Mouse (Mus musculus) right cerebral cortex, postnatal 10 days (tissue): Measurements from ENCODE around the gene Zfp423.

Source experiments
- DNase-seq, 2 experiments: peaks; one replicate each; pipeline ENCODE4 v3.0.0; 2021; ENCODE audit warnings: low spot score in 2 of 2

The Zfp423 gene

DNA sequence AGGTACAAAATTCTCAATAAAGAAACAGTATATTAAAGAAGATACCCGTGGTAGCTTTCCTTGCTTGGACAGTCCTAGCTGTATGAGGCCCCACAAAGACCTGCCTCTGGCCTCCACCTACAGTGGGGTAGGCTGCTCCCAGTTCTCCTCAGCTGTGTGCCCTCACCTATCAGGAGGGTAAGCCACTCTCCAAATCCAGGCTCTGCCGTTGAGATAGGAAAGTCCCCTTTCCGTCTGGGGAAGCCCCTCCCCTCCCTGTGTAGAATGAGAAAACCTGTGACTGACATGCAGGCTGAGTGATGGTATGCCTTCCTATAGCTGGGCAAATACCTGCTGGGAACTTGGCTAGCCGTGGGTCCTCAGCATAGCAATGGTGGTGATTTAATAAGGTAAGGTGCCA, 257.8 kb downstream of the Zfp423 start:
- no peak for DNase-seq

GRCm38 (mm10) chr8:87700321-87700720, 259.1 kb downstream of the Zfp423 start:
- DNase-seq = no peak

DNA sequence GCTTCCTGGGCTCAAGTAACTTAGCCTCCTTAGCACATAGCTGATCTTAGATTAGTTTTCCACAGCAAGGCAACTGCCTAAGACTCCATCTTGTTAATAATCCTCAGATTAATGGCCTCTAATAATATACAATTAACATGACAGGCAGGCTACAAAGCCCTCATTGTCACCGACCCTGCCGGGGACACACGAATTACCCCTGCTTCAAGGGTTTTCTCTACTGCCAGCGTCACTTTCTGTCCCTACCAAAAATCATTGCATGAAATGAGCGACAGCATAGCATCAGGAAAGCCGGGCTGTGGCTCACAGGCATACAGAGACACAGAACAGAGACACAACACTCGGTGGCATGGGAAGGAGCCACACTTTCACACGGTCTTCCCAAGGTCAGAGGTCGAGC, 262.3 kb downstream of the Zfp423 start:
- DNase-seq = no peak

DNA sequence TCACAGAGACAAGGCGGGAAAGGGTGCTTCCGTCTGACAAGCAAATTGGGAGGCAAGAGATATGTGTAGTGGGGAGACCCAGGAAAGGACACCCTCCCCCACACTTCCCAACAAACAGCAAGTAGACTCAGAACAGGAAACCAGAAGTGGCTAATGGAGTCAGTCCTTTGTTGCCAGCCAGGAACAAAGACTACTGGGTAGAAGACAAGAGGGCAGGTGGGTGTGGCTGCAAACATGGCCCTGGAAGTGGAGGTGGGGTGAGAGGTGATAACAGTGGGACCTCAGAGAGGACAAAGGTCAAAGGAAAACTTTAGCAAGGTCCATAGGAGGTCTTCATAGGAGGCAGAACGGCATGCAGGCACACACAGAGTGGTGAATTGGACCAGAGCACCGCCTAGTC, 265.7 kb downstream of the Zfp423 start:
- DNase-seq = no peak

GRCm38 (mm10) chr8:87690100-87691095, 269.0 kb downstream of the Zfp423 start:
- DNase-seq = no peak

DNA sequence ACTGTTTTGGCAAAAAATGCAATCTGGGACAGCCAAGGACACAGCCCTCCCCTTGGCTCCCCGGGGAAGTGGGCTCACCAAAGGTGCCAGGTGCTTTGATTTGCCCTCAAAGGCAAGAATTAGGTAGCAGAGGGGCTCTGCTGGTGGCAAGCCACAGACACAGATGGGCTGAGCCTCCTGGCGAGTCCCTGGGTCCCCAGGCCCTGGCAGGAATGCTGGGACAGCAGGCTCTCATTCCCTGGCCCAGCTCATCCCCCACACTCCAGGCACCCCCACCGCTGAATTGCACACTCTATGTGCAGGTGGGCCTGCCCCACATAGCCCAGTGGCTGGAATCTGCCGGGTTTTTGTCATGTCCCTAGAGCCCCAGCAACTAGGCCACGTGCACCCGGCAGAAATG, 270.2 kb downstream of the Zfp423 start:
- no peak for DNase-seq

DNA sequence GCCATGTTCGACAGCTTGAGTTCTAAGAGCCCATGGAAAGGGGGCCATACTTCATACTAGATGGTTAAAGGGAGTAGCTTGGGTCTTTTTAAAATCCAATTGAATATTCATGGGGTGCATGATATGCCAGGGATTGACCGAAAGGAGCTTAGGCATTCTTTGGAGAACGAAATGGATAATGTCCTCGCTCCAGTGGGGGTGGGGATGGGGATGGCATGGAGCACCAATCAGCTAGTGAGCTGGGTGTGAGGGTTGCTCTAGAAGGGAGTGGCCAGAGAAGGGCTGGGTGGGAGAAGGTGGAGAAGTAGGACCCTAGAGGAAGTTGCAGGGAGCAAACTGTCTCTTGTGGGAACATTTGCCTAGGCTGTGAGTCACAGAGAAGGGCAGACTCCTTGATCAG, 271.0 kb downstream of the Zfp423 start:
- DNase-seq = no peak

- DNase-seq = peak; percentile 52 to 67
These were observed 272.3 kb downstream of the Zfp423 start for GRCm38 (mm10) chr8:87686986-87687698.

DNA sequence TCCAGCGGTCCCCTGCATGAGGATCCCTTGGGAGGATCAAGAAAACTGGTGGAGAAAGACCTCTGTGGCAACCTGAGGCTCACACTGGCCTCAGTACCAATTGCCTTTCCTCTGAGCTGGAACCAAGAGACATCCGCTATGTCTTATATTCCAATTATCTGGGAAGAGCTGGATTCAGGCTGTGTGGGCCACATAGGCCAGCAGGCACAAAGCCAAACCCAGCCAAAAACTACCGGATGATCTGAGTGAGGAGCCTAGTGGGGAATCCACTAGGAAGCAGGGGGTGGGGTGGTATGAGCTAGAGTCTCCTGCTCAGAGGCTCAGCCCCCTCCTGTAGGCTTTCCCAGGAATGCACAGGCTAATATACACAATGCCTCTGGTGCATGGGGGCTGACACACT, 273.4 kb downstream of the Zfp423 start:
- DNase-seq = no peak

- DNase-seq = no peak
These were observed 274.0 kb downstream of the Zfp423 start for GRCm38 (mm10) chr8:87685392-87685791.

GRCm38 (mm10) chr8:87682066-87682465, 277.3 kb downstream of the Zfp423 start:
- no peak for DNase-seq

DNA sequence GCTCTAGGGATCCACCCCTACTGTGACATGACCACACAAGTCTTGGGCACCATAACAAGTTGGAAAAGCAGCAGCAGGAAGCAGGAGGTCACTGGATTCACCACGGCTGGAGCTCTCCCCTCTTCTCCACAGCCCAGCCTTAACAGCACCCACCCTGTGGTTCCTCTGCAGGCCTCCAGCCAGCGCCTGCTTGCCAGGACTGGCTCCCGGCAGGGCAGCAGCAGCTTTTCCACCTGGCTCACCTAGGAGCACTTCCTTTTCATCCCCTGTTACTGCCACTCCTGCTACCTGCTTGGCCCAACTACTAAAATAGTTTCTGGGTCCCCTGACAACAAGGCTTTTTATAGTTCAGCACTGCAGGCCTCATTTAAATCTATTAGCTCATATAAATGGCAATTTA, 279.4 kb downstream of the Zfp423 start:
- DNase-seq = no peak

DNA sequence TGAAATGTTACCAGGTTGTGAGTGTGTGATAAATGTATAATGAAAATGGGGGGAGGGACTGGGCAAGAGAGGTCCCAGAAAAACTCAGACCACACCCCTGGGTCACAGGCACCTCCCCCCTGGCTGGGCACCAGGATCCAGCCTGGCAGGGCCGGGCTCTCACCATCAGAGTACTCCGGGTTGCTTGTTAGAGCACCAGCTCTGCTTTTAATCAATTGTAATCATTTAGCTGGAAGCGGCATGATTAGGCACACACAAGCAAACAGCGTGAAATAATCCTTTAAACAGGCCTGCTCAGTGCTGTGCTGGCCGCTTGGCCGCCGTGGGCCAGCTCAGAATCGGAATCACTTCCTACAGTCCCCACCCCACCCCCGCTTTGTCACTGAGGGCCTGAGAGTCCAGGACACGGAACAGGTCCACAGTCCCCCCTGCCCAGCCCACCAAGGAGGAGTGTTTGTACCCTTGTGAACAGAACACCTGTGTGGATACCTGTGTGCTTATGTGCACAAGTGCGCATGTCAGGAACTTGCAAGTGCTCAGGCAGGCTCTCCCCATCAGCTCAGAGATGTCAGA, 279.9 kb downstream of the Zfp423 start:
- no peak for DNase-seq

- peak; percentile 60 to 71 for DNase-seq
These were observed 284.0 kb downstream of the Zfp423 start for GRCm38 (mm10) chr8:87675411-87675810.

DNA sequence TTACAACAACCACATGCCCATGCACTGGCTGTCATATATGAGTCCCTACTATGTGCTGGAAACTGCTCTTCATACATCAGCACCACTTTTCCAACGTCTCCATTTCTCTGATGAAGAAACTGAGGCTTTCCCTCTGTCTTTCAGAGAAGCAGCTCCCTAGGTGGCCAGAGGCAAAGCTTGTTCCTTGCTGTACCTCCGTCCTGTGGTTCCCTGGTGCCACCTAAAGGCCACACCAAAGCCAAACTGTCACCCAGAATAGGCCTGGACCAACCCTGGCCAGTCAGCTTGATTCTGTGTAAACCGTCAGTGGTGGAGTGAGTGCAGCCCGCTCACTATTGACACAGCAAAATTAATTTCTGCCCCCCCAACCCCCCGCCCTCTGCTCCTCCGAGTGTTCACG, 285.2 kb downstream of the Zfp423 start:
- DNase-seq = no peak

GRCm38 (mm10) chr8:87672214-87672613, 287.2 kb downstream of the Zfp423 start:
- peak in 1 of 2 experiments; percentile 18 for DNase-seq

DNA sequence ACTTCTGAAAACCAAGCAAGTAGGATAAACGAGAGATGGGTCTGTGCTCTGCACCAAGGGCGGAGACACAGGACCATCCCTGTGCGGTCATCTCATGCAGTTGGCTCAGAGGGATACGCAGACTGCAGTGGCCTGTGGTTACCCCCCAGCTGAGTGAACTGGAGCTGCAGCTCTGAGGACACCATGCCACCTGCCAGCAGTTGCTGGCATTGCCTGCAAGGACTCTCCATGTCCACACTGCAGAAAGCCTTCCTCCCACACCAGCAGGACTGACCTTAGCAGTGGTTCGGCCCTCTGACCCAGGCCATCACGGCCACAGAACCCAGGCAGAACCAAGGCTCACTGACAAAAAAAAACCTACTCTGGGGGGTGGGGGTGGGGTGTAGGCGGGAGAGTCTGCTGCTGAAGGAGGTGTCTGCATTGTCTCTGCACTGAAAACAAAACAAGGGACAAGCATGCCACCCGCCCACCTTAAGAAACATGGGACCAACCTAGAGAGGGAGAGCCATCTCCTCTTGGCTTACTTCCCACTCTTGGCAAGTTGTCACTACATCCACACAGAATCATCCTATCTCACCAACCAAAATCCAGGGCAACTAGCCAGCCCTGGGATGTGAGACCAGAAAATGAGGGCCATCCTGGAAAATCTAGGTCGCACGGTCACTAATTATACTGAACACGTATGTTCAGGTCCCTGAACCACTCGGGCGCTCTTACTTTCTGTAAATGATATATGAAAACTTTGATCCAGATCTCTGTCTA, 288.0 kb downstream of the Zfp423 start:
- peak in 1 of 2 experiments; percentile 39 for DNase-seq

GRCm38 (mm10) chr8:87670232-87670631, 289.2 kb downstream of the Zfp423 start:
- no peak for DNase-seq

- peak in 1 of 2 experiments; percentile 20 for DNase-seq
These were observed 290.7 kb downstream of the Zfp423 start for GRCm38 (mm10) chr8:87668736-87669135.

- peak in 1 of 2 experiments; percentile 57 for DNase-seq
These were observed 291.3 kb downstream of the Zfp423 start for GRCm38 (mm10) chr8:87667914-87668643.

- DNase-seq = no peak
These were observed 292.1 kb downstream of the Zfp423 start for GRCm38 (mm10) chr8:87667297-87667696.
